Mouse (Mus musculus) MEL (cell line): ENCODE data around the gene Fxyd2. TPM values are rescaled to one million over a fixed set of nuclear protein-coding genes. Genes with fewer than 3 reads are reported as not detected.

Source experiments
- DNase-seq: peaks from one replicate; pipeline ENCODE4 v3.0.0; 2011; ENCODE audit warnings: low read depth, low spot score
- H3K27ac ChIP-seq: 2 replicates; pipeline ENCODE4 v1.5.1; 2012; ENCODE audit warnings: low read depth, mild to moderate bottlenecking, control low read depth, low read length, moderate library complexity; ENCODE audit not compliant: control insufficient read depth
- H3K27me3 ChIP-seq, 2 experiments: fragments of 150-350 bp in 1 of 2; sonication (generic) in 1 of 2; 2 replicates each; pipeline ENCODE4 v1.6.1; 2012; ENCODE audit warnings: low read length in 2 of 2, mild to moderate bottlenecking in 2 of 2, improper control_type of control experiment in 1 of 2, moderate library complexity in 1 of 2; ENCODE audit not compliant: insufficient read depth in 2 of 2, control insufficient read depth in 1 of 2
- H3K36me3 ChIP-seq, 2 experiments: 2 replicates each; pipeline ENCODE4 v1.6.1; 2012 to 2014; ENCODE audit warnings: low read length in 2 of 2, improper control_type of control experiment in 1 of 2, inconsistent platforms in 1 of 2, mild to moderate bottlenecking in 1 of 2; ENCODE audit not compliant: insufficient read depth in 2 of 2, control insufficient read depth in 1 of 2
- H3K4me1 ChIP-seq, 2 experiments: fragments of 150-350 bp in 1 of 2; sonication (generic) in 1 of 2; 2 replicates each; pipeline ENCODE4 v1.6.1; 2012; ENCODE audit warnings: low read length in 2 of 2, improper control_type of control experiment in 1 of 2, mild to moderate bottlenecking in 1 of 2; ENCODE audit not compliant: insufficient read depth in 2 of 2, control insufficient read depth in 1 of 2
- H3K4me3 ChIP-seq, 2 experiments: fragments of 150-350 bp in 1 of 2; sonication (generic) in 1 of 2; 2 replicates each; pipeline ENCODE4 v1.5.1; 2012; ENCODE audit warnings: low read depth in 2 of 2, low read length in 2 of 2, mild to moderate bottlenecking in 2 of 2, moderate library complexity in 2 of 2, control low read depth in 1 of 2, improper control_type of control experiment in 1 of 2; ENCODE audit not compliant: control insufficient read depth in 1 of 2, insufficient read depth in 1 of 2
- H3K79me2 ChIP-seq: 2 replicates; pipeline ENCODE4 v1.6.1; 2012; ENCODE audit warnings: mild to moderate bottlenecking, low read length, moderate library complexity; ENCODE audit not compliant: control insufficient read depth, poor library complexity, insufficient read depth
- H3K9ac ChIP-seq: 2 replicates; pipeline ENCODE4 v1.6.1; 2012; ENCODE audit warnings: low read depth, mild to moderate bottlenecking, control low read depth, low read length, moderate library complexity; ENCODE audit not compliant: control insufficient read depth, poor library complexity, severe bottlenecking
- H3K9me3 ChIP-seq: fragments of 150-350 bp; sonication (generic); replicated peaks from 2 replicates; pipeline ENCODE4 v1.6.1; 2012; ENCODE audit warnings: mild to moderate bottlenecking, low read length, improper control_type of control experiment, moderate library complexity; ENCODE audit not compliant: insufficient read depth
- BHLHE40 ChIP-seq: IDR thresholded peaks from 2 replicates; pipeline ENCODE4 v1.6.1; 2012; ENCODE audit warnings: low read depth, mild to moderate bottlenecking, inconsistent platforms, low read length, improper control_type of control experiment, borderline replicate concordance
- CHD1 ChIP-seq: IDR thresholded peaks from 2 replicates; pipeline ENCODE4 v1.6.1; 2012; ENCODE audit warnings: low read depth, mild to moderate bottlenecking, inconsistent platforms, low read length, improper control_type of control experiment
- CHD2 ChIP-seq: IDR thresholded peaks from 2 replicates; pipeline ENCODE4 v1.6.1; 2011; ENCODE audit warnings: low read length, improper control_type of control experiment
- CTCF ChIP-seq, 3 experiments: IDR thresholded peaks in 2 of 3; conservative IDR thresholded peaks in 1 of 3; 2 replicates each; pipeline ENCODE4 v1.5.1; 2011 to 2012; ENCODE audit warnings: low read length in 3 of 3, low read depth in 2 of 3, mild to moderate bottlenecking in 2 of 3, improper control_type of control experiment in 1 of 3, inconsistent platforms in 1 of 3, mixed read lengths in 1 of 3, moderate library complexity in 1 of 3; ENCODE audit not compliant: control insufficient read depth in 1 of 3, insufficient read depth in 1 of 3, poor library complexity in 1 of 3, severe bottlenecking in 1 of 3
- E2F4 ChIP-seq: IDR thresholded peaks from 2 replicates; pipeline ENCODE4 v1.6.1; 2011; ENCODE audit warnings: low read depth, low read length, improper control_type of control experiment, borderline replicate concordance
- ELF1 ChIP-seq: IDR thresholded peaks from 2 replicates; pipeline ENCODE4 v1.6.1; 2014; ENCODE audit warnings: low read depth, mild to moderate bottlenecking, inconsistent platforms, low read length, improper control_type of control experiment, moderate library complexity
- GABPA ChIP-seq: IDR thresholded peaks from 2 replicates; pipeline ENCODE4 v1.6.1; 2012; ENCODE audit warnings: low read depth, mild to moderate bottlenecking, inconsistent platforms, low read length, improper control_type of control experiment, moderate library complexity
- HCFC1 ChIP-seq: IDR thresholded peaks from 2 replicates; pipeline ENCODE4 v1.6.1; 2012; ENCODE audit warnings: low read depth, mild to moderate bottlenecking, inconsistent platforms, low read length, improper control_type of control experiment, moderate library complexity
- JUND ChIP-seq: IDR thresholded peaks from 2 replicates; pipeline ENCODE4 v1.6.1; 2011; ENCODE audit warnings: low read depth, mild to moderate bottlenecking, improper control_type of control experiment, low read length
- MYB ChIP-seq: IDR thresholded peaks from 2 replicates; pipeline ENCODE4 v1.6.1; 2011; ENCODE audit warnings: mild to moderate bottlenecking, low read depth, low read length, improper control_type of control experiment
- NELFE ChIP-seq: IDR thresholded peaks from 2 replicates; pipeline ENCODE4 v1.6.1; 2011; ENCODE audit warnings: low read depth, low read length, improper control_type of control experiment
- NRF1 ChIP-seq: IDR thresholded peaks from 2 replicates; pipeline ENCODE4 v1.6.1; 2014; ENCODE audit warnings: low read depth, mild to moderate bottlenecking, inconsistent platforms, low read length, improper control_type of control experiment, moderate library complexity; ENCODE audit not compliant: poor library complexity, insufficient read depth, severe bottlenecking
- POLR2A ChIP-seq, 2 experiments: IDR thresholded peaks; 2 replicates each; pipeline ENCODE4 v1.6.1; 2011 to 2012; ENCODE audit warnings: low read length in 2 of 2, mild to moderate bottlenecking in 2 of 2, control low read depth in 1 of 2, improper control_type of control experiment in 1 of 2, low read depth in 1 of 2, moderate library complexity in 1 of 2; ENCODE audit not compliant: control insufficient read depth in 1 of 2, insufficient read depth in 1 of 2, poor library complexity in 1 of 2
- POLR2AphosphoS2 ChIP-seq: IDR thresholded peaks from 2 replicates; pipeline ENCODE4 v1.6.1; 2011; ENCODE audit warnings: low read length, improper control_type of control experiment
- POLR2AphosphoS5 ChIP-seq: IDR thresholded peaks from 2 replicates; pipeline ENCODE4 v1.6.1; 2012; ENCODE audit warnings: low read depth, borderline replicate concordance, mild to moderate bottlenecking, inconsistent platforms, low read length, moderate library complexity, mixed read lengths
- RCOR1 ChIP-seq: IDR thresholded peaks from 2 replicates; pipeline ENCODE4 v1.6.1; 2012; ENCODE audit warnings: low read depth, mild to moderate bottlenecking, inconsistent platforms, low read length, improper control_type of control experiment
- SIN3A ChIP-seq: IDR thresholded peaks from 2 replicates; pipeline ENCODE4 v1.6.1; 2012; ENCODE audit warnings: low read length, improper control_type of control experiment, inconsistent platforms
- SMC3 ChIP-seq: IDR thresholded peaks from 2 replicates; pipeline ENCODE4 v1.6.1; 2011; ENCODE audit warnings: low read depth, low read length, improper control_type of control experiment
- TCF12 ChIP-seq: IDR thresholded peaks from 2 replicates; pipeline ENCODE4 v1.6.1; 2014; ENCODE audit warnings: low read depth, mild to moderate bottlenecking, inconsistent platforms, low read length, improper control_type of control experiment, moderate library complexity
- USF1 ChIP-seq: IDR thresholded peaks from 2 replicates; pipeline ENCODE4 v1.6.1; 2014; ENCODE audit warnings: low read depth, mild to moderate bottlenecking, inconsistent platforms, low read length, improper control_type of control experiment, moderate library complexity
- ZKSCAN1 ChIP-seq: IDR thresholded peaks from 2 replicates; pipeline ENCODE4 v1.6.1; 2012; ENCODE audit warnings: low read depth, mild to moderate bottlenecking, inconsistent platforms, low read length, improper control_type of control experiment, moderate library complexity
- ZMIZ1 ChIP-seq: IDR thresholded peaks from 2 replicates; pipeline ENCODE4 v1.6.1; 2012; ENCODE audit warnings: low read depth, mild to moderate bottlenecking, inconsistent platforms, low read length, improper control_type of control experiment, moderate library complexity
- ZNF384 ChIP-seq: IDR thresholded peaks from 2 replicates; pipeline ENCODE4 v1.6.1; 2012; ENCODE audit warnings: low read depth, mild to moderate bottlenecking, inconsistent platforms, low read length, improper control_type of control experiment
- polyA plus RNA-seq, 2 experiments: library from polyadenylated mRNA; stranded (reverse) in 1 of 2; unstranded in 1 of 2; fragments of >175 nt in 1 of 2; fragments of >200 nt in 1 of 2; gene quantifications; 2 replicates each; pipeline versions ENCODE4 v1.2.1 to v1.2.4; 2012; ENCODE audit warnings: low replicate concordance in 2 of 2, low read depth in 1 of 2; ENCODE audit not compliant: insufficient read length in 2 of 2, insufficient read depth in 1 of 2, missing spikeins in 1 of 2
- total RNA-seq: library from RNA; depleted of rRNA; stranded (reverse); fragments of 300-350 nt; gene quantifications from 2 replicates; pipeline ENCODE4 v1.2.3, GENCODE M21; 2012

Gene Fxyd2
- total and polyA plus RNA-seq, 3 experiments: not detected

GRCm38 (mm10) chr9:45422761-45423298 lies 23.4 kb downstream of the Fxyd2 start:
- H3K9me3 ChIP-seq: no peaks in the 10 kb centered on the region
- no peak overlapping the region for H3K4me3 ChIP-seq
- TF ChIP-seq ZKSCAN1 (no peak), ELF1 (no peak), CTCF (IDR thresholded peaks at IDR 0.05 in 2 of 3, conservative IDR thresholded peaks at IDR 0.05 in 1 of 3; ENCODE audit: control insufficient read depth in 1 of 3, insufficient read depth in 1 of 3, low read depth in 2 of 3, low read length in 3 of 3, poor library complexity in 1 of 3, severe bottlenecking in 1 of 3) (no peak), NRF1 (no peak), POLR2AphosphoS2 (no peak), CHD2 (no peak), TCF12 (no peak), POLR2A (IDR thresholded peaks at IDR 0.05; ENCODE audit: control insufficient read depth in 1 of 2, insufficient read depth in 1 of 2, low read depth in 1 of 2, low read length in 2 of 2, poor library complexity in 1 of 2) (no peak), BHLHE40 (no peak)
- no peaks in the 10 kb centered on the region for H3K36me3 ChIP-seq
- no peak overlapping the region for H3K9ac ChIP-seq
- DNase-seq: no peak
- H3K27ac ChIP-seq: no peak overlapping the region
- no peaks in the 10 kb centered on the region; a peak in 2 of 4 replicates for H3K27me3 ChIP-seq
- no peaks in the 10 kb centered on the region for H3K4me1 ChIP-seq
- H3K79me2 ChIP-seq: no peaks in the 10 kb centered on the region

GRCm38 (mm10) chr9:45426456-45426855 lies 27.0 kb downstream of the Fxyd2 start, which contains the start of gene Dscaml1:
TSS of gene Dscaml1 (plus strand) at chr9:45426628.
- no peaks in the 10 kb centered on the region for H3K9me3 ChIP-seq
- H3K4me1 ChIP-seq: no peaks in the 10 kb centered on the region
- no peak within 1 kb of the TSS for H3K27ac ChIP-seq
- no peaks in the 10 kb centered on the region; a peak in 2 of 4 replicates for H3K27me3 ChIP-seq
- H3K9ac ChIP-seq: no peak within 1 kb of the TSS
- H3K4me3 ChIP-seq: no peak within 1 kb of the TSS
- no peaks in the 10 kb centered on the region for H3K79me2 ChIP-seq
- no peaks in the 10 kb centered on the region for H3K36me3 ChIP-seq
- no peak for DNase-seq
- TF ChIP-seq E2F4 (no peak), NELFE (no peak), POLR2A (IDR thresholded peaks at IDR 0.05; ENCODE audit: control insufficient read depth in 1 of 2, insufficient read depth in 1 of 2, low read depth in 1 of 2, low read length in 2 of 2, poor library complexity in 1 of 2) (no peak), ZMIZ1 (no peak), SMC3 (no peak), BHLHE40 (no peak), USF1 (no peak), HCFC1 (no peak), SIN3A (no peak), GABPA (no peak), NRF1 (no peak), RCOR1 (no peak), CHD1 (no peak), JUND (no peak), MYB (no peak), POLR2AphosphoS5 (no peak), ZNF384 (no peak)
- TF ChIP-seq, all 39 proteins: peak for 0
